Mouse (Mus musculus) C2C12 (cell line): ENCODE results near the gene Slc44a5. TPM values are rescaled to one million over a fixed set of nuclear protein-coding genes. Genes with fewer than 3 reads are reported as not detected.

ENCODE experiments used
- H3K27me3 ChIP-seq: one replicate; pipeline ENCODE4 v1.6.1; 2011; ENCODE audit not compliant: control insufficient read depth, insufficient read depth, insufficient read length
- H3K36me3 ChIP-seq: one replicate; pipeline ENCODE4 v1.6.1; 2011; ENCODE audit not compliant: control insufficient read depth, insufficient read depth
- H3K4me3 ChIP-seq: one replicate; pipeline ENCODE4 v1.5.1; 2011; ENCODE audit warnings: mild to moderate bottlenecking, control low read depth; ENCODE audit not compliant: poor library complexity, insufficient read depth, severe bottlenecking
- H3K79me2 ChIP-seq: one replicate; pipeline ENCODE4 v1.6.1; 2011; ENCODE audit not compliant: control insufficient read depth, insufficient read depth
- H3K79me3 ChIP-seq: one replicate; pipeline ENCODE4 v1.6.1; 2011; ENCODE audit warnings: low read depth, control low read depth
- H3ac ChIP-seq: one replicate; pipeline ENCODE3; 2011; ENCODE audit warnings: low read depth; ENCODE audit not compliant: control insufficient read depth, insufficient read length
- CEBPB ChIP-seq: IDR thresholded peaks from one replicate; pipeline ENCODE4 v1.6.1; 2011; ENCODE audit warnings: low read depth, mild to moderate bottlenecking, control low read depth, moderate library complexity
- CTCF ChIP-seq: IDR thresholded peaks from one replicate; pipeline ENCODE4 v1.5.1; 2011; ENCODE audit not compliant: control insufficient read depth, insufficient read depth, insufficient read length
- FOSL1 ChIP-seq: IDR thresholded peaks from one replicate; pipeline ENCODE4 v1.8.0; 2011; ENCODE audit warnings: mild to moderate bottlenecking, low read length; ENCODE audit not compliant: poor library complexity, insufficient read depth, severe bottlenecking
- MAX ChIP-seq: IDR thresholded peaks from one replicate; pipeline ENCODE4 v1.6.1; 2011; ENCODE audit warnings: mild to moderate bottlenecking, control low read depth
- MYOD1 ChIP-seq: IDR thresholded peaks from one replicate; pipeline ENCODE4 v1.6.1; 2011; ENCODE audit warnings: low read depth; ENCODE audit not compliant: control insufficient read depth, insufficient read length
- MYOG ChIP-seq: IDR thresholded peaks from one replicate; pipeline ENCODE4 v1.6.1; 2011; ENCODE audit not compliant: control insufficient read depth, insufficient read length; ENCODE audit errors: extremely low read depth
- USF1 ChIP-seq: IDR thresholded peaks from one replicate; pipeline ENCODE4 v1.6.1; 2011; ENCODE audit warnings: low read depth, mild to moderate bottlenecking, control low read depth, moderate library complexity
- polyA plus RNA-seq: library from polyadenylated mRNA; unstranded; fragments of >200 nt; fragmentation: generic; extraction: Trizol; gene quantifications from one replicate; pipeline ENCODE4 v1.2.1, GENCODE M21; 2012; ENCODE audit warnings: missing spikeins

The Slc44a5 gene
- polyA plus RNA-seq, 1 experiment, result 0.06 TPM

- no peak for TF ChIP-seq MYOD1
- TF ChIP-seq MAX, result no peak
- no peak for TF ChIP-seq FOSL1
- no peak for TF ChIP-seq MYOG
- TF ChIP-seq CEBPB, result no peak
- TF ChIP-seq USF1, result no peak
- TF ChIP-seq CTCF, result no peak
- Histone ChIP-seq H3ac (no peak overlapping the region), H3K27me3 (peaks cover 21% of the 10 kb centered on the region), H3K36me3 (no peaks in the 10 kb centered on the region), H3K79me3 (no peaks in the 10 kb centered on the region), H3K4me3 (no peak overlapping the region), H3K79me2 (no peaks in the 10 kb centered on the region)
These were observed 919 bp downstream of the Slc44a5 start for GRCm38 (mm10) chr3:153973949-153974760.

- H3ac ChIP-seq, result no peak overlapping the region
- H3K4me3 ChIP-seq, result no peak overlapping the region
- no peak for TF ChIP-seq USF1
- TF ChIP-seq CTCF, result no peak
- TF ChIP-seq FOSL1, result no peak
- TF ChIP-seq CEBPB, result no peak
- TF ChIP-seq MAX, result no peak
- no peak for TF ChIP-seq MYOG
- TF ChIP-seq MYOD1, result no peak
- H3K36me3 ChIP-seq, result no peaks in the 10 kb centered on the region
- H3K27me3 ChIP-seq, result peaks cover 21% of the 10 kb centered on the region
- H3K79me2 ChIP-seq, result no peaks in the 10 kb centered on the region
- no peaks in the 10 kb centered on the region for H3K79me3 ChIP-seq
These were observed 1.8 kb downstream of the Slc44a5 start for GRCm38 (mm10) chr3:153975060-153975459.

GRCm38 (mm10) chr3:153975791-153976190, 2.6 kb downstream of the Slc44a5 start:
- Histone ChIP-seq H3ac (no peak overlapping the region), H3K79me3 (no peaks in the 10 kb centered on the region), H3K79me2 (no peaks in the 10 kb centered on the region), H3K4me3 (no peak overlapping the region), H3K27me3 (peaks cover 21% of the 10 kb centered on the region), H3K36me3 (no peaks in the 10 kb centered on the region)
- TF ChIP-seq MYOD1 (no peak), FOSL1 (no peak), MAX (no peak)

GRCm38 (mm10) chr3:153980611-153981010, 7.4 kb downstream of the Slc44a5 start:
- no peak overlapping the region for H3ac ChIP-seq
- no peaks in the 10 kb centered on the region for H3K27me3 ChIP-seq
- H3K79me3 ChIP-seq, result no peaks in the 10 kb centered on the region
- H3K36me3 ChIP-seq, result no peaks in the 10 kb centered on the region
- no peak overlapping the region for H3K4me3 ChIP-seq
- no peaks in the 10 kb centered on the region for H3K79me2 ChIP-seq
- TF ChIP-seq MYOD1 (no peak), CEBPB (no peak), MAX (no peak), USF1 (no peak), MYOG (no peak), CTCF (no peak)

GRCm38 (mm10) chr3:153984428-153985340, 11.4 kb downstream of the Slc44a5 start:
- Histone ChIP-seq H3K79me2 (no peaks in the 10 kb centered on the region), H3K36me3 (no peaks in the 10 kb centered on the region), H3K4me3 (no peak overlapping the region), H3K27me3 (no peaks in the 10 kb centered on the region), H3ac (no peak overlapping the region), H3K79me3 (no peaks in the 10 kb centered on the region)
- TF ChIP-seq CEBPB, result no peak
- no peak for TF ChIP-seq MYOD1
- TF ChIP-seq MAX, result no peak
- TF ChIP-seq FOSL1, result no peak
- TF ChIP-seq MYOG, result no peak
- no peak for TF ChIP-seq USF1
- TF ChIP-seq CTCF, result no peak
